27 mouse cellular contexts compared by ENCODE assay signal in genomic region chr2:174288673-174289430, GRCm38 (mm10). TPM values are rescaled to one million over a fixed set of nuclear protein-coding genes. Genes with fewer than 3 reads are reported as not detected.
DNase-seq lines count a peak whose midpoint lies in the region; ATAC-seq lines count a peak whose summit lies in the region.
"Had no signal": no experiment of that assay in that cellular context is flagged by ENCODE, and none has a peak within 500 bp of the region (broad histone marks: within the 10 kb centered on the region; RNA-seq: fewer than 3 reads in every experiment).

No protein-coding gene starts in this region.

- DNase-seq in heart, adult 11 months, result peak; percentile 56
- DNase-seq in heart, adult 9 months (ENCODE audit: low spot score in 2 of 2), result no peak
- DNase-seq in neural tube, embryonic 10.5 days (ENCODE audit: extremely low spot score, low spot score), result no peak
- DNase-seq in kidney, postnatal 4 days, result peak; percentile 44 to 69
- DNase-seq in left cerebral cortex, postnatal 4 days, result no peak
- DNase-seq in midbrain, embryonic 10.5 days (ENCODE audit: low spot score), result no peak
- DNase-seq: adrenal gland, postnatal 14 days; cerebellum, adult 11 months; cerebellum, adult 9-10 months; cerebellum, postnatal 36 days; gastrocnemius, postnatal 10 days; liver; right cerebral cortex, postnatal 4 days; thymus, postnatal 4 days had no signal

- peaks cover 30% of the 10 kb centered on the region for H3K9me3 ChIP-seq in neural tube, embryonic 13.5 days
- peaks cover 27% of the 10 kb centered on the region for H3K9me3 ChIP-seq in kidney, embryonic 14.5 days (ENCODE audit: control insufficient read depth, low read length)
- H3K9me3 ChIP-seq in midbrain, embryonic 10.5 days (replicated peaks), result peaks cover 36% of the 10 kb centered on the region

- 0 out of 2 replicates have a peak overlapping the region, but pooled peaks have one; percentile 11 for H3K4me2 ChIP-seq in neural tube, embryonic 13.5 days
- H3K4me2 ChIP-seq in kidney, embryonic 14.5 days (replicated peaks; ENCODE audit: low read depth, low read length), result no peak overlapping the region
- H3K4me2 ChIP-seq: embryonic facial prominence, embryonic 12.5 days; heart, embryonic 15.5 days; intestine, embryonic 15.5 days; liver, embryonic 15.5 days; lung, embryonic 15.5 days; midbrain, embryonic 11.5 days had no signal

- H3K4me3 ChIP-seq in neural tube, embryonic 13.5 days, result no peak overlapping the region
- no peak overlapping the region for H3K4me3 ChIP-seq in kidney, embryonic 14.5 days (ENCODE audit: low read length)
- H3K4me3 ChIP-seq in midbrain, embryonic 10.5 days, result no peak overlapping the region
- H3K4me3 ChIP-seq: embryonic facial prominence, embryonic 12.5 days; heart, embryonic 10.5 days; heart, embryonic 15.5 days; intestine, embryonic 15.5 days; liver, embryonic 15.5 days; neural tube, embryonic 12.5 days had no signal

- ATAC-seq in neural tube, embryonic 13.5 days (ENCODE audit: low read depth), result no peak
- peak; percentile 28; the same call in 1 of the 2 replicates for ATAC-seq in kidney, embryonic 14.5 days (ENCODE audit: low FRiP score, low TSS enrichment)
- ATAC-seq: hindbrain, postnatal 0 days; intestine, embryonic 15.5 days; midbrain, embryonic 16.5 days had no signal

- H3K27ac ChIP-seq in neural tube, embryonic 13.5 days (replicated peaks), result no peak overlapping the region
- H3K27ac ChIP-seq in kidney, embryonic 14.5 days (ENCODE audit: low read depth, low read length), result no peak overlapping the region
- no peak overlapping the region for H3K27ac ChIP-seq in midbrain, embryonic 10.5 days (replicated peaks)
- H3K27ac ChIP-seq: embryonic facial prominence, embryonic 12.5 days; heart, embryonic 10.5 days; heart, embryonic 15.5 days; hindbrain, postnatal 0 days; intestine, embryonic 15.5 days; liver, embryonic 15.5 days; lung, embryonic 15.5 days; neural tube, embryonic 12.5 days had no signal

- WGBS in neural tube, embryonic 13.5 days, result 48% methylated on average over 12 of the region's 12 CpGs
- 33% methylated on average over 12 of the region's 12 CpGs for WGBS in kidney, embryonic 14.5 days
- WGBS in midbrain, embryonic 10.5 days, result 53% methylated on average over 12 of the region's 12 CpGs

- H3K9ac ChIP-seq in neural tube, embryonic 13.5 days, result no peak overlapping the region
- H3K9ac ChIP-seq in kidney, embryonic 14.5 days (ENCODE audit: low read depth, low read length), result no peak overlapping the region
- H3K9ac ChIP-seq: embryonic facial prominence, embryonic 12.5 days; heart, embryonic 15.5 days; intestine, embryonic 15.5 days; liver, embryonic 15.5 days; lung, embryonic 15.5 days; neural tube, embryonic 12.5 days had no signal

- peaks cover 55% of the 10 kb centered on the region for H3K27me3 ChIP-seq in neural tube, embryonic 13.5 days
- peaks cover 31% of the 10 kb centered on the region for H3K27me3 ChIP-seq in kidney, embryonic 14.5 days (ENCODE audit: control insufficient read depth, insufficient read depth, low read length)
- peaks cover 55% of the 10 kb centered on the region for H3K27me3 ChIP-seq in midbrain, embryonic 10.5 days (ENCODE audit: low read depth, poor library complexity, severe bottlenecking)

- intact Hi-C loops in left cerebral cortex, postnatal 4 days (cut with DNase I), result no loop called here

- H3K36me3 ChIP-seq in neural tube, embryonic 13.5 days, result peaks cover 42% of the 10 kb centered on the region
- H3K36me3 ChIP-seq in kidney, embryonic 14.5 days (ENCODE audit: control insufficient read depth, insufficient read depth, low read length), result peaks cover 44% of the 10 kb centered on the region
- H3K36me3 ChIP-seq in midbrain, embryonic 10.5 days, result peaks cover 95% of the 10 kb centered on the region

- peaks cover 48% of the 10 kb centered on the region for H3K4me1 ChIP-seq in neural tube, embryonic 13.5 days (replicated peaks)
- H3K4me1 ChIP-seq in kidney, embryonic 14.5 days (ENCODE audit: control insufficient read depth, insufficient read depth, low read length), result peaks cover 17% of the 10 kb centered on the region; the same call in 1 of the 2 replicates
- peaks cover 84% of the 10 kb centered on the region for H3K4me1 ChIP-seq in midbrain, embryonic 10.5 days

RNA-seq across cellular contexts. Expression of gene Gnas, which starts 4.7 kb away (rescaled TPM):
- polyA plus RNA-seq in neural tube, embryonic 13.5 days (2015; fragmentation: Nextera tagmentation; extraction: Ambion mirVana), result 1,617 and 1,631 TPM in 2 replicates
- polyA plus RNA-seq in kidney, embryonic 14.5 days (2014; fragmentation: Nextera tagmentation; extraction: Ambion mirVana), result 1,459 and 1,592 TPM in 2 replicates
- 1,000 to 10,000 TPM; 1,551 to 1,677 TPM for total RNA-seq in left cerebral cortex, postnatal 4 days (2021)
- polyA plus RNA-seq in midbrain, embryonic 10.5 days (2016; fragmentation: Nextera tagmentation; extraction: Ambion mirVana), result 1,043 and 1,067 TPM in 2 replicates

RNA-seq across cellular contexts. Expression of gene Gm20721, which starts 57.7 kb away (rescaled TPM):
- polyA plus RNA-seq in neural tube, embryonic 13.5 days (2015; fragmentation: Nextera tagmentation; extraction: Ambion mirVana), result 14.3 and 28.0 TPM in 2 replicates
- polyA plus RNA-seq in kidney, embryonic 14.5 days (2014; fragmentation: Nextera tagmentation; extraction: Ambion mirVana), result 10.1 and 15.0 TPM in 2 replicates
- 1 to 10 TPM; 2.0 to 2.2 TPM for total RNA-seq in left cerebral cortex, postnatal 4 days (2021)
- 12.7 and 15.2 TPM in 2 replicates for polyA plus RNA-seq in midbrain, embryonic 10.5 days (2016; fragmentation: Nextera tagmentation; extraction: Ambion mirVana)
- total RNA-seq: hindbrain, postnatal 0 days had no signal
- polyA plus RNA-seq: testis, adult 2 months had no signal

Comparison
In these comparisons a context has a peak if more than half of its experiments do, and no peak if none do; other contexts are left out.
1. DNase-seq: peak in heart, adult 11 months (single experiment) and kidney, postnatal 4 days (2 of 2); none in heart, adult 9 months (0 of 2), neural tube, embryonic 10.5 days (single experiment), left cerebral cortex, postnatal 4 days (single experiment) and midbrain, embryonic 10.5 days (single experiment).